Mouse (Mus musculus): ENCODE results near the gene C8g. TPM values are rescaled to one million over a fixed set of nuclear protein-coding genes. Genes with fewer than 3 reads are reported as not detected.

C8g gene
- total RNA-seq, 2 experiments from 2014 or later, result 0.18 to 0.44 TPM

Other genes with a start within 250 kb of the C8g start
Only the 30 nearest of the 36 such genes appear.
- not detected in 2 replicates for gene Lrrc26, start 211.8 kb downstream of the C8g start, total RNA-seq (2015)
- not detected in 2 replicates for gene Lrrc26, start 211.8 kb downstream of the C8g start, total RNA-seq (2017)
- not detected in 2 replicates for gene Grin1, start 182.5 kb downstream of the C8g start, total RNA-seq (2015)
- not detected in 2 replicates for gene Grin1, start 182.5 kb downstream of the C8g start, total RNA-seq (2017)
- 14.8 TPM in 2 replicates for gene Man1b1, start 169.4 kb downstream of the C8g start, total RNA-seq (2015)
- gene Man1b1, start 169.4 kb downstream of the C8g start, total RNA-seq (2017), result 36.8 and 40.8 TPM in 2 replicates
- gene Dpp7, start 145.4 kb downstream of the C8g start, total RNA-seq (2015), result 25.1 and 30.5 TPM in 2 replicates
- gene Dpp7, start 145.4 kb downstream of the C8g start, total RNA-seq (2017), result 27.8 and 50.7 TPM in 2 replicates
- gene Uap1l1, start 136.0 kb downstream of the C8g start, total RNA-seq (2015), result 34.4 and 36.0 TPM in 2 replicates
- 11.0 and 12.6 TPM in 2 replicates for gene Uap1l1, start 136.0 kb downstream of the C8g start, total RNA-seq (2017)
- 4.9 and 5.5 TPM in 2 replicates for gene Sapcd2, start 129.4 kb downstream of the C8g start, total RNA-seq (2015)
- gene Sapcd2, start 129.4 kb downstream of the C8g start, total RNA-seq (2017), result 3.6 and 4.6 TPM in 2 replicates
- not detected in 2 replicates for gene Entpd2, start 105.8 kb downstream of the C8g start, total RNA-seq (2015)
- not detected in 2 replicates for gene Entpd2, start 105.8 kb downstream of the C8g start, total RNA-seq (2017)
- gene Npdc1, start 102.4 kb downstream of the C8g start, total RNA-seq (2015), result not detected in 2 replicates
- not detected in 2 replicates for gene Npdc1, start 102.4 kb downstream of the C8g start, total RNA-seq (2017)
- 10.1 and 11.6 TPM in 2 replicates for gene Fut7, start 78.5 kb downstream of the C8g start, total RNA-seq (2015)
- 20.4 and 21.5 TPM in 2 replicates for gene Fut7, start 78.5 kb downstream of the C8g start, total RNA-seq (2017)
- gene Abca2, start 73.0 kb downstream of the C8g start, total RNA-seq (2015), result 25.5 and 33.3 TPM in 2 replicates
- 12.0 and 13.0 TPM in 2 replicates for gene Abca2, start 73.0 kb downstream of the C8g start, total RNA-seq (2017)
- not detected in 2 replicates for gene Clic3, start 44.9 kb downstream of the C8g start, total RNA-seq (2015)
- gene Clic3, start 44.9 kb downstream of the C8g start, total RNA-seq (2017), result not detected in 2 replicates
- 36.3 and 36.5 TPM in 2 replicates for gene Paxx, start 40.6 kb downstream of the C8g start, total RNA-seq (2015)
- 25.7 and 29.6 TPM in 2 replicates for gene Paxx, start 40.6 kb downstream of the C8g start, total RNA-seq (2017)
- gene Ptgds, start 31.7 kb downstream of the C8g start, total RNA-seq (2015), result not detected in 2 replicates
- gene Ptgds, start 31.7 kb downstream of the C8g start, total RNA-seq (2017), result not detected in 2 replicates
- gene Lcn12, start 7.8 kb downstream of the C8g start, total RNA-seq (2015), result not detected in 2 replicates
- not detected in 2 replicates for gene Lcn12, start 7.8 kb downstream of the C8g start, total RNA-seq (2017)
- gene Fbxw5, start 969 bp downstream of the C8g start, total RNA-seq (2015), result 23.4 and 32.3 TPM in 2 replicates
- 15.5 and 19.8 TPM in 2 replicates for gene Fbxw5, start 969 bp downstream of the C8g start, total RNA-seq (2017)
- 9.1 and 9.4 TPM in 2 replicates for gene Traf2, start 45.2 kb upstream of the C8g start, total RNA-seq (2015)
- 12.6 and 15.3 TPM in 2 replicates for gene Traf2, start 45.2 kb upstream of the C8g start, total RNA-seq (2017)
- 155 and 171 TPM in 2 replicates for gene Edf1, start 56.1 kb upstream of the C8g start, total RNA-seq (2015)
- 133 and 145 TPM in 2 replicates for gene Edf1, start 56.1 kb upstream of the C8g start, total RNA-seq (2017)
- 0.09 and 2.3 TPM in 2 replicates for gene Mamdc4, start 73.1 kb upstream of the C8g start, total RNA-seq (2015)
- 0.15 and 5.0 TPM in 2 replicates for gene Mamdc4, start 73.1 kb upstream of the C8g start, total RNA-seq (2017)
- gene Phpt1, start 73.5 kb upstream of the C8g start, total RNA-seq (2015), result 12.7 and 15.1 TPM in 2 replicates
- gene Phpt1, start 73.5 kb upstream of the C8g start, total RNA-seq (2017), result 8.4 and 11.8 TPM in 2 replicates
- gene Ajm1, start 80.0 kb upstream of the C8g start, total RNA-seq (2015), result not detected in 2 replicates
- gene Ajm1, start 80.0 kb upstream of the C8g start, total RNA-seq (2017), result not detected in 2 replicates
- 18.3 and 25.7 TPM in 2 replicates for gene Rabl6, start 106.8 kb upstream of the C8g start, total RNA-seq (2015)
- 34.0 and 43.0 TPM in 2 replicates for gene Rabl6, start 106.8 kb upstream of the C8g start, total RNA-seq (2017)
- not detected in 2 replicates for gene Ccdc183, start 116.0 kb upstream of the C8g start, total RNA-seq (2015)
- not detected in 2 replicates for gene Ccdc183, start 116.0 kb upstream of the C8g start, total RNA-seq (2017)
- 8.4 and 19.2 TPM in 2 replicates for gene Tmem141, start 120.3 kb upstream of the C8g start, total RNA-seq (2015)
- gene Tmem141, start 120.3 kb upstream of the C8g start, total RNA-seq (2017), result 18.5 and 25.2 TPM in 2 replicates
- gene Fcna, start 126.3 kb upstream of the C8g start, total RNA-seq (2015), result 1.1 and 1.9 TPM in 2 replicates
- gene Fcna, start 126.3 kb upstream of the C8g start, total RNA-seq (2017), result 2.2 and 3.2 TPM in 2 replicates
- gene Lcn8, start 151.4 kb upstream of the C8g start, total RNA-seq (2015), result not detected in 2 replicates
- not detected in 2 replicates for gene Lcn8, start 151.4 kb upstream of the C8g start, total RNA-seq (2017)
- not detected in 2 replicates for gene Lcn5, start 156.2 kb upstream of the C8g start, total RNA-seq (2015)
- not detected in 2 replicates for gene Lcn5, start 156.2 kb upstream of the C8g start, total RNA-seq (2017)
- not detected in 2 replicates for gene Lcn6, start 175.1 kb upstream of the C8g start, total RNA-seq (2015)
- not detected in 2 replicates for gene Lcn6, start 175.1 kb upstream of the C8g start, total RNA-seq (2017)
- gene Lcn10, start 181.0 kb upstream of the C8g start, total RNA-seq (2015), result not detected in 2 replicates
- gene Lcn10, start 181.0 kb upstream of the C8g start, total RNA-seq (2017), result not detected in 2 replicates
- gene Obp2a, start 198.3 kb upstream of the C8g start, total RNA-seq (2015), result not detected in 2 replicates
- not detected in 2 replicates for gene Obp2a, start 198.3 kb upstream of the C8g start, total RNA-seq (2017)
- 24.4 and 25.9 TPM in 2 replicates for gene Bmyc, start 205.0 kb upstream of the C8g start, total RNA-seq (2015)
- gene Bmyc, start 205.0 kb upstream of the C8g start, total RNA-seq (2017), result 7.6 and 9.3 TPM in 2 replicates

Measured in megakaryocyte, adult 5-6 weeks (primary cell).